Mouse (Mus musculus) WW6 (cell line): ENCODE measurements around the gene Cars2.
A peak's percentile ranks its signal among the peaks of the same experiment; 100 is the strongest.
"Not testable (repeated sequence)": the region's sequence is repeated elsewhere in the genome, so short reads cannot be mapped to it uniquely, and the experiment has no call there.

Source experiments
- DNase-seq: peaks from one replicate; pipeline ENCODE4 v3.0.0-alpha.2; 2013; ENCODE audit warnings: low read depth, low spot score

The Cars2 gene

DNA sequence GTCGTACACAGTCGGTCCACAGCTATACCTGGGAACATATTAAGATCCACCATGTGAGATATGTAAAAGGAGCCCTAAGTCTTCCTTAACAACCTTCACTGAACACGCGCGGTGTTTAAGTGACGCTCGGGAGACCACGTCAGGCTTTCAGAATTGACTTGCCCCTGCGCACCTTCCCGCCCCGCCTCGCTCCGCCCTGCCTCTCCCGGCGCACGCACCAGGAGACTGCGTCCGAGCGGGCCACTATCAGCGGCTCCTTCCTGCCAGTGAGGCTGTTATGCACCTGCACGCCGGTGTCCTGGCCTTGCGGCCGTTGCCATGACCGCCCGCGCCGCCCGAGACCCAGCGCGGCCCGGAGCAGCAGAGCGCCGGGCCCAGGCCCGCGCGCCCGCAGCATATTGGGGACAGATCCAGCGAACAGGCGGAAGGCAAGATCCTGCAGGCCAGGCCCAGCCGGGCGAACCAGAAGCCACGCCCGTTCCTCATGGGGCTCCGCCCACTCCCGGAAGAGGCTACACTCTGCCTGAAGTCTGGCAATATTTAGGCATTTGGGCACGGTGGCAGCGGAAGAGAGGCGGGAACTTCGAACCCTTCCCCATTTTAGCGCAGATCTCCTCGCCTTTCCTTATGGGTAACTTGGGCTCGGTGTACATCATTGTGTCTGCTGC, at the start of gene Cars2:
Gene Cars2 (minus strand): TSS at position 503 of the 668 bp plus-strand sequence.
- peak; percentile 83 for DNase-seq

GRCm38 (mm10) chr8:11593222-11593884, 42.8 kb upstream of the Cars2 start:
- DNase-seq: no peak

GRCm38 (mm10) chr8:11592296-11592695, 41.7 kb upstream of the Cars2 start:
- no peak for DNase-seq

DNA sequence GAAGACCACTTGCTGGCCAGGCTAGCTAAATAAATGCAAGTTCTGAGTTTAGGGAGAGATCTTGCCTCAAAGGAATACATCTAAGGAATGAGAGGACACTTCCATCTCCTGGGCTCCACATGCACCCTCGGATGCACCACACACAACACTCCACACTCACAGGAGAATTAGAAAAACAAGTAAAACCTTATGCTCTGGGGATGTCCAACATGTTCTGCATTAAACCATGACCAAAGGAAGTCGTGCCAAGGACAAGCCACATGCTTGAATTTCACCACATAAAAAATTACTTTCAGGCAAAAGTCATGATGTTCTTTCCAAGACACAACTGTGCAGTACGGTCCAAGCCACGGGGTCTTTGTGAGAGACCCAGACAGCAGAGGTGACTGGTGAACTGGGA, 41.3 kb upstream of the Cars2 start:
- DNase-seq: no peak

- DNase-seq: no peak
Observed at GRCm38 (mm10) chr8:11586374-11586745, 35.8 kb upstream of the Cars2 start.

GRCm38 (mm10) chr8:11585513-11586373, 35.2 kb upstream of the Cars2 start:
- no peak for DNase-seq

GRCm38 (mm10) chr8:11575604-11576384, 25.2 kb upstream of the Cars2 start:
- DNase-seq: no peak

GRCm38 (mm10) chr8:11574911-11575603, 24.5 kb upstream of the Cars2 start:
- DNase-seq: no peak

- no peak for DNase-seq
Observed at GRCm38 (mm10) chr8:11572428-11572827, 21.8 kb upstream of the Cars2 start.

DNA sequence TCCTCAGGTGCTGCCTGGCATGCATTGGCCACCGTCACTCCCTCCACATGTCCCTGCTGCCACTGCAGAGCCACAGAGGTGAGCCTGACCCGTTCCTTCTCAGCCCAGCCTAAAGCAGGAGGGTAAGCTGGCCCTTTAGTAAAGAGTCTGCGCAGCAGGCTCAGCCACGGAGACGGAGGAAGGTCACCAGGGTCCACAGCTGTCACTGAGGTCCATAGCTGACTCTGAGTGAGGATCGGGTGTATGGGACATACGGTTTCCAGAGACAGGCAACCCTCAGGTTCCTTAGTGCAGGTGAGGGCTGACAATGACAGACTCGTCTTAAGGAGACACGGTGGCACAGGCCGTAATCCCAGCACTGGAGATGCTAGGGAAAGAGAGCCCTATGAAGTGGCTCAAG, 21.4 kb upstream of the Cars2 start:
- no peak for DNase-seq

DNA sequence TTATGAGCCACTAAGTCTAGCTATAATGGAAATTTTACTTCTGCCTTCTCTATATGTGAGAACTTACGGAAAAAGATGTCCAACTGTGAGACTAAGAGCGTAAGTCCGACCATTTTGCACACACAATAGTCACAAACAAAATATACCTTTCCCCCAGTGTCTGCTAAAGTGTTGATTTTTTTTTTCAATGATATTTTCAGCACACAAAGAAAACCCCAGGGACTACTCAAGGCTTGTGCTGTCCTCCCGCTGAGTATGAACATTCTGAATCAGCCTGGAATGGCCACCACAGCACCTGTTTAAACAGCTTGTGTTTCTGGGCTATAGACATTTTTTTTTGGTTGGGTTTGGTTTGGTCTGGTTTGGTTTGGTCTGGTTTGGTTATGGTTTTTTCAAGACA, 20.2 kb upstream of the Cars2 start:
- DNase-seq: no peak

DNA sequence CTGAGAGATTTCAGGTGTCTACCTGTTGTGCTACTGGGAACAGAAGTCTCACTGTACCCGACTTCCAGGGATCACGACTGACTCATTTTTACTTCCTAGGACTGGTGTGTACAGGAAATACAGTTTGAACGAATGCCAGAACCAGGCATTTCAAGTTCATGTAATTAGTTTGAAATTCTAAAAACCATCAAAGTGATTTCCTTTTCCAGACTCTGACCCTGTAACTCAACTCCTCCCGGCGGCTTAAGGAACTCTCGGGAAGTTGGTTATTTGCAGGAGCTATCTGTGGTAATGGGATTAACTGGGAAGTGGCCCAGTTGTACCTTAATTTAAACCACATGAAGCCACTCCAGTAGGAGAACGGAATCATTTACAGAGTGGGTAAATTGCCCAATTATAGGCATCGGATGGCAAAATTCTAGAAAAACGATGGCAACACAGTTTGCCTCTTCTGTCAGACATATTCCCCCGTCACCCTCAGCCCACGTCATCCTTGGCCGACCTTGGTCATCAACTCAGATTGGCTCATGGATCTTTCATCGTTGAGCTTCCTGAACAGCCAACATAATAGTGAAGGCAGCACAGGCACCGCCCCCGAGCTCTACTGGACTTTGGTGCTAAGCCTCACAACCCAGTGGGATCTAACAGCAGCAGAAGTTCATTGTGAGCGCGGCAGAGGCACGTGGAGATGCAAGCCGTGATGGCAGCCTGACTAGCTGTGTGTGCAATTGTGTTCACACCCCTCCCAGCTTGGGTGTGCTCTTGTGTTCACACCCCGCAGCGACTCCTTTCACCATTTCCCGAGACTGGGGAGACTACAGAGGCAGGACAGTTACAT, 18.9 kb upstream of the Cars2 start:
- DNase-seq: no peak

DNA sequence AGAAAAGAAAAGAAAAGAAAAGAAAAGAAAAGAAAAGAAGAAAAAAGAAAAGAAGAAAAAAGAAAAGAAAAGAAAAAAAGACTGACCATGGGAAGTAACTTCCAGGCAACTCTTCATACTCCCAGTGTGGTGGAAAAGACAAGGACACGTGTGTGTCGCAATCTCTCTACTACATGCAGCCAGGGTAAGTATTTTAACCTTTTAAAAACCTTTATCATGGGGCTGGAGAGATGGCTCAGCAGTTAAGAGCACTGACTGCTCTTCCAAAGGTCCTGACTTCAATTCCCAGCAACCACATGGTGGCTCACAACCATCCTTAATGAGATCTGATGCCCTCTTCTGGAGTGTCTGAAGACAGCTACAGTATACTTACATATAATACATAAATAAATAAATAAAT, 17.6 kb upstream of the Cars2 start:
- not testable (repeated sequence) for DNase-seq

DNA sequence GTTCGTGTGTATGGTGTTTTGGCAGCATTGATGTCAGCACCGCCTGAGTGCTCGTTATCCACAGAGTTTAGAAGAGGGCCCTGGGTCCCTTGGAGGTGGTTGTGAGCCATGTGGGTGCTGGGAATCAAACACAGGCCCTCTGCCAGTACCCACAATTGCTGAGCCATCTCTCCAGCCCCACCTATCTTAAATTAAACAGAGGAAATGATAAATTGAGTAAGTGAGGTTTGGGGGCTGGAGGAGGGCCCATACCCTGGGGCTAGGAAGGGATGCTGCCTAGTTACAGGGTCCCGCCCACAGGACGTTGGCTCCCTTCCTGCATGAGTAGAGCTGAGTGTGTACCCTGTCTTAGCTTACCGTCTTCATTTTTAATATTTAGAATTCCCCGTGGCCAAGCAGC, 14.1 kb upstream of the Cars2 start:
- DNase-seq: no peak

- no peak for DNase-seq
Observed at GRCm38 (mm10) chr8:11564236-11564635, 13.7 kb upstream of the Cars2 start.

GRCm38 (mm10) chr8:11560220-11560619, 9.6 kb upstream of the Cars2 start:
- DNase-seq: no peak

DNA sequence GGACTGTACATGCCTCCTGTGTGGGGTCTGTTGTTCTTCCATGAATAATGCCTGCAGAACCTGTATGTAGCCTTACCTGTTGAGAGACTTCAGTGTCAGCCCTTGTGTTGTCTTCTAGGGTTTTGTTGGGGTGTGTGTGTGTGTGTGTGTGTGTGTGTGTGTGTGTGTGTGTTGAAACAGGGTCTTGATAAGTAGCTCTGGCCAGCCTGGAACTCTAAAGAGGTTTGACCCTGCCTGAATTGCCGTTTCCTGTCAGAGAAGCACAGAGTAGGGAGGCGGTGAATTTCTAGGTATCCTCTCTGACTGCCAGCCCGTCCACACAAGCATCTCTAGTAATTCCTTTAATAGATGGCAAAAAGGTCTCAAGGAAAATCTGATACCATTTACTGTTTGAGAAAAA, 8.9 kb upstream of the Cars2 start:
- no peak for DNase-seq

DNA sequence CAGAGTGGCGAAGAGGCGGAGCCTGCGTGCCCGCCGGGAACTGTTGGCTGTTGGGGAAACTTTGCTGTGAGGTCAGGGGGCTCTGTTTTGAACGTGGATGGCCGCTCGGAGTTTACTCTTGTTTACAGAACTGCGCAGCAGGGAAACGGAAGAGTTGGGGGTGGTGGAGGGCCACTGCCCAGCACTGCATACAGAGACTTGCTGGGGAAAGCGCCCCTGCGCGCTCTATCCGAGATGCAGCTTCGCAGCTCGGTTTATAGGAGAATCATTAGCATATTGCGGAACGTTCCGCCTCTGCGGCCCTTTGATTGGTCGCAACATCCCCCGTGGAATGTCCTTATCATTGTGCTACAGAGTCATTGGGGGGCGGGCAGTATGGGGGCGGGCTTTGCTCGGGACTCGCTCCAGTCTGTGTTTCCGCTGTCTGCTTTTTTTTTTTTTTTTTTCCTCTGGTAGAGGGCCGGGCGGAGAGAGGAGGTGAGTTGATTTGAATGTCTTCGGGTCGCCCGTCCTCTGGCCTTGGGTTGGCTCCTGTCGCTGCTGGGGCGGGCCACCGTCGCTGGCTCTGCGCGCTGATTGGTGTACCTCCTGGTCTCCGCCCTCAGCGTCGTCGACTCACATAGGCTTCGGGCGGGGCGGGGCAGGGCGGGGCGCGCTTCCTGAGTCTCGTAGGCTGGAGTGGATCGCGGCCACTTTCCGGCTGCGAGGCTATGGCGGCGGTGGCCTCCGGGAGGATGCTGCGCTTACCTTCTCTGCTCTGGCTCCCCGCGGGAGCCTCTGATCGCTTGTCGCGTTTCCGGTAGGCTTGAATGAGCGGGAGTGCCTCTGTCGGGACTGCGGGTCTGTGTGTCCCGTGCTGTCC, 7.4 kb upstream of the Cars2 start:
- DNase-seq: peak; percentile 98

- DNase-seq: no peak
Observed at GRCm38 (mm10) chr8:11557424-11557767, 6.8 kb upstream of the Cars2 start.
